Mouse (Mus musculus): Measurements from ENCODE around the gene Heatr6. TPM values are rescaled to one million over a fixed set of nuclear protein-coding genes. Genes with fewer than 3 reads are reported as not detected.

Heatr6 gene
- polyA plus RNA-seq, 1 experiment: 15.9 TPM

GRCm38 (mm10) chr11:83747376-83748265, 5.9 kb upstream of the Heatr6 start:
- no peak for DNase-seq (ENCODE audit: low read depth)

- no peak for DNase-seq (ENCODE audit: low read depth)
These were observed 731 bp downstream of the Heatr6 start for GRCm38 (mm10) chr11:83754227-83754626.

- no peak for DNase-seq (ENCODE audit: low read depth)
These were observed 13.8 kb downstream of the Heatr6 start for GRCm38 (mm10) chr11:83767306-83767705.

GRCm38 (mm10) chr11:83768976-83769375, 15.5 kb downstream of the Heatr6 start:
- DNase-seq (ENCODE audit: low read depth): no peak

GRCm38 (mm10) chr11:83771014-83771413, 17.5 kb downstream of the Heatr6 start:
- DNase-seq (ENCODE audit: low read depth): no peak

GRCm38 (mm10) chr11:83772341-83772740, 18.8 kb downstream of the Heatr6 start:
- DNase-seq (ENCODE audit: low read depth): no peak

- no peak for DNase-seq (ENCODE audit: low read depth)
These were observed 20.2 kb downstream of the Heatr6 start for GRCm38 (mm10) chr11:83773691-83774090.

GRCm38 (mm10) chr11:83774324-83774723, 20.8 kb downstream of the Heatr6 start:
- no peak for DNase-seq (ENCODE audit: low read depth)

GRCm38 (mm10) chr11:83776798-83777197, 23.3 kb downstream of the Heatr6 start:
- no peak for DNase-seq (ENCODE audit: low read depth)

- DNase-seq (ENCODE audit: low read depth): no peak
These were observed 30.6 kb downstream of the Heatr6 start for GRCm38 (mm10) chr11:83783931-83784600.

- no peak for DNase-seq (ENCODE audit: low read depth)
These were observed 31.2 kb downstream of the Heatr6 start for GRCm38 (mm10) chr11:83784661-83785060.

GRCm38 (mm10) chr11:83785366-83785765, 31.9 kb downstream of the Heatr6 start:
- DNase-seq (ENCODE audit: low read depth): no peak

- DNase-seq (ENCODE audit: low read depth): no peak
These were observed 33.3 kb downstream of the Heatr6 start for GRCm38 (mm10) chr11:83786835-83787234.

GRCm38 (mm10) chr11:83787401-83788021, 34.0 kb downstream of the Heatr6 start:
- no peak for DNase-seq (ENCODE audit: low read depth)

- DNase-seq (ENCODE audit: low read depth): no peak
These were observed 34.8 kb downstream of the Heatr6 start for GRCm38 (mm10) chr11:83788331-83788730.

- DNase-seq (ENCODE audit: low read depth): peak; percentile 41
These were observed 35.8 kb downstream of the Heatr6 start for GRCm38 (mm10) chr11:83789259-83789658.

GRCm38 (mm10) chr11:83791133-83791532, 37.6 kb downstream of the Heatr6 start:
- no peak for DNase-seq (ENCODE audit: low read depth)

GRCm38 (mm10) chr11:83792316-83792914, 38.9 kb downstream of the Heatr6 start:
- DNase-seq (ENCODE audit: low read depth): no peak

- DNase-seq (ENCODE audit: low read depth): no peak
These were observed 39.8 kb downstream of the Heatr6 start for GRCm38 (mm10) chr11:83793264-83793663.

- DNase-seq (ENCODE audit: low read depth): no peak
These were observed 42.6 kb downstream of the Heatr6 start for GRCm38 (mm10) chr11:83796112-83796511.

- DNase-seq (ENCODE audit: low read depth): no peak
These were observed 43.6 kb downstream of the Heatr6 start for GRCm38 (mm10) chr11:83796980-83797608.

Measured in gonadal fat pad, adult 2 months (tissue).